8 mouse cellular contexts compared by ENCODE assay signal in the genomic region with DNA sequence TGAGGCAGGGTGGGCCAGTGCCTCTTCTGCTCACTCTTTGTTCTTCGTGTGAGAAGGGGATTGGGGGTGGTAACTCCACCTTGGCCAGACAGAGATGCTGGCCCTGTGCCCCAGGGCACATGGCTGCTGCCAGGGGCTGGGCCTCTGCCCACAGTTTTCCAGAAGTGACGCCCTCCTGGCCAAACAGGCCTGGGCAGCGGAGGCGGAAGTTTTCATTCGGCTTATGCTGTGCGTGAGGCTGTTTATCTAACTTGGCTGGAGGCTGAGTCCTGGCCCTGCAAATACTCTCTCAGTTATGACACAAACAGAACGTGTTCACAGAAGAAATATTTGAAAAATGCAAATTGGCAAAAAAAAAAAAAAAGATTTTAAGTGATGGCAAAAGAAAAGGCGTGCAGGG.
DNase-seq lines count a peak whose midpoint lies in the region; ATAC-seq and TF ChIP-seq lines count a peak whose summit lies in the region.

No protein-coding gene starts in this region.

- no peaks in the 10 kb centered on the region for H3K36me3 ChIP-seq in forebrain, postnatal 0 days (ENCODE audit: insufficient read depth)
- H3K36me3 ChIP-seq in forebrain, embryonic 11.5 days (ENCODE audit: control insufficient read depth, insufficient read depth, low read length), result no peaks in the 10 kb centered on the region
- H3K36me3 ChIP-seq in heart, embryonic 10.5 days, result no peaks in the 10 kb centered on the region
- no peaks in the 10 kb centered on the region for H3K36me3 ChIP-seq in limb, embryonic 12.5 days

- no peak overlapping the region for H3K4me2 ChIP-seq in forebrain, postnatal 0 days (ENCODE audit: low read depth)
- no peak overlapping the region for H3K4me2 ChIP-seq in forebrain, embryonic 11.5 days (ENCODE audit: low read depth, low read length, severe bottlenecking)
- H3K4me2 ChIP-seq in limb, embryonic 12.5 days, result no peak overlapping the region

- H3K9me3 ChIP-seq in forebrain, postnatal 0 days (ENCODE audit: low read length), result no peaks in the 10 kb centered on the region
- H3K9me3 ChIP-seq in forebrain, embryonic 11.5 days (ENCODE audit: control insufficient read depth, low read length), result no peaks in the 10 kb centered on the region
- H3K9me3 ChIP-seq in heart, embryonic 10.5 days, result no peaks in the 10 kb centered on the region
- no peaks in the 10 kb centered on the region for H3K9me3 ChIP-seq in limb, embryonic 12.5 days

- H3K9ac ChIP-seq in forebrain, postnatal 0 days, result no peak overlapping the region
- no peak overlapping the region for H3K9ac ChIP-seq in forebrain, embryonic 11.5 days (ENCODE audit: low read length)
- no peak overlapping the region for H3K9ac ChIP-seq in limb, embryonic 12.5 days (replicated peaks)

- no peak for TF ChIP-seq POLR2A in cerebellum, adult 2 months (IDR thresholded peaks at IDR 0.05; ENCODE audit: borderline replicate concordance, insufficient read depth, low read length)

- 36% methylated on average over 8 of the region's 8 CpGs for WGBS in forebrain, postnatal 0 days
- WGBS in forebrain, embryonic 11.5 days, result 86% methylated on average over 8 of the region's 8 CpGs
- 78% methylated on average over 8 of the region's 8 CpGs for WGBS in heart, embryonic 10.5 days
- WGBS in limb, embryonic 12.5 days, result 80% methylated on average over 8 of the region's 8 CpGs
- WGBS in cerebellum, adult 2 months, result 42% methylated on average over 8 of the region's 8 CpGs

- TF ChIP-seq CTCF in forebrain, postnatal 0 days (IDR thresholded peaks at IDR 0.05; ENCODE audit: low read depth), result no peak
- no peak for TF ChIP-seq CTCF in cerebellum, adult 2 months (IDR thresholded peaks at IDR 0.05; ENCODE audit: borderline replicate concordance, insufficient read depth, low read depth, low read length)

- H3K4me1 ChIP-seq in forebrain, postnatal 0 days (ENCODE audit: insufficient read depth), result no peaks in the 10 kb centered on the region
- no peaks in the 10 kb centered on the region for H3K4me1 ChIP-seq in forebrain, embryonic 11.5 days (replicated peaks; ENCODE audit: control insufficient read depth, insufficient read depth, low read length)
- H3K4me1 ChIP-seq in heart, embryonic 10.5 days, result peaks cover 53% of the 10 kb centered on the region
- peaks cover 16% of the 10 kb centered on the region for H3K4me1 ChIP-seq in limb, embryonic 12.5 days (replicated peaks)
- 0 out of 2 replicates have a peak, but pooled peaks cover 2% of the 10 kb centered on the region for H3K4me1 ChIP-seq in cerebellum, adult 2 months (ENCODE audit: control insufficient read depth, insufficient read depth, low read length)

- H3K27ac ChIP-seq in forebrain, postnatal 0 days (ENCODE audit: low read depth, low read length), result no peak overlapping the region
- no peak overlapping the region for H3K27ac ChIP-seq in forebrain, embryonic 11.5 days (ENCODE audit: low read depth, low read length)
- peak overlapping the region; percentile 80 for H3K27ac ChIP-seq in heart, embryonic 10.5 days
- H3K27ac ChIP-seq in limb, embryonic 12.5 days, result 0 out of 2 replicates have a peak overlapping the region, but pooled peaks have one; percentile 35
- H3K27ac ChIP-seq in cerebellum, adult 2 months (ENCODE audit: insufficient read depth, low read length), result no peak overlapping the region

- H3K27me3 ChIP-seq in forebrain, postnatal 0 days (ENCODE audit: insufficient read depth, low read length), result no peaks in the 10 kb centered on the region
- no peaks in the 10 kb centered on the region for H3K27me3 ChIP-seq in forebrain, embryonic 11.5 days (ENCODE audit: control insufficient read depth, insufficient read depth, low read length)
- H3K27me3 ChIP-seq in heart, embryonic 10.5 days (ENCODE audit: insufficient read depth, poor library complexity, severe bottlenecking), result 0 out of 2 replicates have a peak, but pooled peaks cover 4% of the 10 kb centered on the region
- H3K27me3 ChIP-seq in limb, embryonic 12.5 days, result no peaks in the 10 kb centered on the region; the same call in 1 of the 2 replicates
- H3K27me3 ChIP-seq in cerebellum, adult 2 months (ENCODE audit: control insufficient read depth, insufficient read depth, low read length), result no peaks in the 10 kb centered on the region

- peak; percentile 31 for DNase-seq in forebrain, postnatal 0 days
- DNase-seq in forebrain, embryonic 11.5 days (ENCODE audit: low spot score), result no peak
- peak; percentile 68 for DNase-seq in MN1 (ENCODE audit: low spot score)
- DNase-seq in heart, embryonic 10.5 days (ENCODE audit: low spot score), result no peak
- DNase-seq in testis, postnatal 10 days (ENCODE audit: low spot score), result peak; percentile 65
- no peak for DNase-seq in cerebellum, adult 2 months

- no peak overlapping the region for H3K4me3 ChIP-seq in forebrain, postnatal 0 days (ENCODE audit: low read depth, low read length)
- no peak overlapping the region for H3K4me3 ChIP-seq in forebrain, embryonic 11.5 days (ENCODE audit: low read depth, low read length)
- no peak overlapping the region for H3K4me3 ChIP-seq in heart, embryonic 10.5 days
- H3K4me3 ChIP-seq in limb, embryonic 12.5 days (replicated peaks), result no peak overlapping the region
- H3K4me3 ChIP-seq in cerebellum, adult 2 months (replicated peaks; ENCODE audit: insufficient read depth, low read depth, low read length), result no peak overlapping the region

- peak; percentile 55; the same call in 1 of the 2 replicates for ATAC-seq in forebrain, postnatal 0 days
- no peak for ATAC-seq in forebrain, embryonic 11.5 days (replicated peaks; ENCODE audit: low FRiP score)
- ATAC-seq in limb, embryonic 12.5 days (ENCODE audit: insufficient number of reproducible peaks, insufficient read depth, low FRiP score, low TSS enrichment, low read depth), result no peak
- no peak for ATAC-seq in frontal cortex, adult (ENCODE audit: low TSS enrichment)

Comparison
In these comparisons a context has a peak if more than half of its experiments do, and no peak if none do; other contexts are left out.
1. DNase-seq: peak in forebrain, postnatal 0 days (single experiment), MN1 (single experiment) and testis, postnatal 10 days (single experiment); none in forebrain, embryonic 11.5 days (single experiment), heart, embryonic 10.5 days (single experiment) and cerebellum, adult 2 months (0 of 2).
2. H3K27ac ChIP-seq: peak in heart, embryonic 10.5 days (single experiment) and limb, embryonic 12.5 days (single experiment); none in forebrain, postnatal 0 days (single experiment), forebrain, embryonic 11.5 days (single experiment) and cerebellum, adult 2 months (single experiment).